8 mouse cellular contexts compared by ENCODE assay signal in genomic region chr15:78914091-78914822, GRCm38 (mm10). TPM values are rescaled to one million over a fixed set of nuclear protein-coding genes. Genes with fewer than 3 reads are reported as not detected.
DNase-seq lines count a peak whose midpoint lies in the region; ATAC-seq and TF ChIP-seq lines count a peak whose summit lies in the region.

No protein-coding gene starts in this region.

- no peak for TF ChIP-seq POLR2A in kidney, adult 2 months (IDR thresholded peaks at IDR 0.05; ENCODE audit: low read depth, low read length)

- H3K4me2 ChIP-seq in hindbrain, embryonic 15.5 days, result peak overlapping the region; percentile 81
- H3K4me2 ChIP-seq in midbrain, embryonic 11.5 days, result peak overlapping the region; percentile 90

- TF ChIP-seq CTCF in kidney, adult 2 months (conservative IDR thresholded peaks at IDR 0.05; ENCODE audit: insufficient read depth, insufficient read length, low read depth, low read length), result no peak
- no peak for TF ChIP-seq CTCF in G1E (IDR thresholded peaks at IDR 0.05; ENCODE audit: low read depth, low read length)

- no peaks in the 10 kb centered on the region for H3K4me1 ChIP-seq in kidney, adult 2 months (ENCODE audit: control insufficient read depth, insufficient read depth, low read length)
- peaks cover 86% of the 10 kb centered on the region for H3K4me1 ChIP-seq in G1E (ENCODE audit: insufficient read depth, low read depth, low read length)
- H3K4me1 ChIP-seq in hindbrain, embryonic 15.5 days (replicated peaks), result peaks cover 42% of the 10 kb centered on the region
- peaks cover 23% of the 10 kb centered on the region for H3K4me1 ChIP-seq in midbrain, embryonic 11.5 days (ENCODE audit: control insufficient read depth, insufficient read depth, low read length)

- no peak overlapping the region for H3K27ac ChIP-seq in kidney, adult 2 months (ENCODE audit: insufficient read depth, low read depth, low read length)
- H3K27ac ChIP-seq in hindbrain, embryonic 15.5 days (replicated peaks), result peak overlapping the region; percentile 97
- peak overlapping the region; percentile 84 for H3K27ac ChIP-seq in midbrain, embryonic 11.5 days (ENCODE audit: low read depth, low read length)

- no peaks in the 10 kb centered on the region for H3K9me3 ChIP-seq in G1E (replicated peaks)
- H3K9me3 ChIP-seq in hindbrain, embryonic 15.5 days, result no peaks in the 10 kb centered on the region
- no peaks in the 10 kb centered on the region for H3K9me3 ChIP-seq in midbrain, embryonic 11.5 days (ENCODE audit: control insufficient read depth, low read length)

- no peaks in the 10 kb centered on the region for H3K36me3 ChIP-seq in kidney, adult 2 months (ENCODE audit: control insufficient read depth, insufficient read depth, low read length)
- H3K36me3 ChIP-seq in G1E (replicated peaks), result peaks cover 86% of the 10 kb centered on the region
- H3K36me3 ChIP-seq in hindbrain, embryonic 15.5 days, result peaks cover 5% of the 10 kb centered on the region; the same call in 1 of the 2 replicates
- peaks cover 4% of the 10 kb centered on the region; the same call in 1 of the 2 replicates for H3K36me3 ChIP-seq in midbrain, embryonic 11.5 days (ENCODE audit: control insufficient read depth, insufficient read depth, low read length)

- no peak for DNase-seq in kidney, adult 2 months
- DNase-seq in kidney, adult 18-20 months, result no peak
- DNase-seq in G1E (ENCODE audit: low spot score), result peak; percentile 27
- DNase-seq in embryo, embryonic 10.5 days (ENCODE audit: low spot score), result peak; percentile 57
- no peak for DNase-seq in midbrain, embryonic 11.5 days (ENCODE audit: low spot score, missing footprints)
- DNase-seq in testis, postnatal 10 days (ENCODE audit: low spot score), result peak; percentile 73
- DNase-seq in adrenal gland, postnatal 4 days (ENCODE audit: low spot score in 2 of 2), result no peak

- peak overlapping the region; percentile 82 for H3K9ac ChIP-seq in hindbrain, embryonic 15.5 days
- peak overlapping the region; percentile 70 for H3K9ac ChIP-seq in midbrain, embryonic 11.5 days (ENCODE audit: low read length)

- H3K27me3 ChIP-seq in kidney, adult 2 months (replicated peaks; ENCODE audit: control insufficient read depth, insufficient read depth, low read length), result no peaks in the 10 kb centered on the region
- no peaks in the 10 kb centered on the region for H3K27me3 ChIP-seq in G1E (ENCODE audit: insufficient read depth, low read length)
- no peaks in the 10 kb centered on the region for H3K27me3 ChIP-seq in hindbrain, embryonic 15.5 days
- H3K27me3 ChIP-seq in midbrain, embryonic 11.5 days (ENCODE audit: control insufficient read depth, insufficient read depth, low read length), result no peaks in the 10 kb centered on the region

- ATAC-seq in G1E (ENCODE audit: extremely low read depth, insufficient number of reproducible peaks, low FRiP score, poor library complexity, severe bottlenecking), result no peak
- peak; percentile 66 for ATAC-seq in hindbrain, embryonic 15.5 days (ENCODE audit: low FRiP score, low read depth)
- ATAC-seq in midbrain, embryonic 11.5 days (ENCODE audit: low FRiP score), result peak; percentile 70

- 3% methylated on average over 87 of the region's 87 CpGs for WGBS in kidney, adult 2 months
- WGBS in hindbrain, embryonic 15.5 days, result 0% methylated on average over 70 of the region's 87 CpGs
- WGBS in midbrain, embryonic 11.5 days, result under 1% methylated on average over 87 of the region's 87 CpGs

- H3K4me3 ChIP-seq in kidney, adult 2 months (ENCODE audit: insufficient read depth, low read depth, low read length), result peak overlapping the region; percentile 29; the same call in 1 of the 2 replicates
- H3K4me3 ChIP-seq in G1E (ENCODE audit: low read depth, low read length), result peak overlapping the region; percentile 98
- H3K4me3 ChIP-seq in hindbrain, embryonic 15.5 days, result peak overlapping the region; percentile 88
- peak overlapping the region; percentile 60 for H3K4me3 ChIP-seq in midbrain, embryonic 11.5 days (ENCODE audit: low read depth, low read length)

RNA-seq across cellular contexts. Expression of gene Pdxp, which starts 0.5 kb away (rescaled TPM):
- polyA plus RNA-seq in kidney, adult 2 months (2012; rRNA removed), result 1.7 and 1.9 TPM in 2 replicates
- 26.6 and 31.4 TPM in 2 replicates for total RNA-seq in G1E (2014; fragmentation: Nextera tagmentation)
- 13.9 and 18.1 TPM in 2 replicates for total RNA-seq in G1E (2017)
- 39.7 and 40.6 TPM in 2 replicates for polyA plus RNA-seq in G1E (2012)
- polyA plus RNA-seq in hindbrain, embryonic 15.5 days (2015; fragmentation: Nextera tagmentation; extraction: Ambion mirVana), result 96.1 and 110 TPM in 2 replicates
- 32.6 and 33.8 TPM in 2 replicates for polyA plus RNA-seq in midbrain, embryonic 11.5 days (2014; fragmentation: Nextera tagmentation; extraction: Ambion mirVana)
- total RNA-seq in adrenal gland, postnatal 4 days (2021), result 1 to 10 TPM; 9.8 to 9.9 TPM

RNA-seq across cellular contexts. Expression of gene Lgals1, which starts 12.3 kb away (rescaled TPM):
- 310 and 318 TPM in 2 replicates for polyA plus RNA-seq in kidney, adult 2 months (2012; rRNA removed)
- 558 and 607 TPM in 2 replicates for total RNA-seq in G1E (2014; fragmentation: Nextera tagmentation)
- 3,673 and 4,536 TPM in 2 replicates for total RNA-seq in G1E (2017)
- 1,469 and 2,086 TPM in 2 replicates for polyA plus RNA-seq in G1E (2012)
- polyA plus RNA-seq in hindbrain, embryonic 15.5 days (2015; fragmentation: Nextera tagmentation; extraction: Ambion mirVana), result 113 and 134 TPM in 2 replicates
- polyA plus RNA-seq in midbrain, embryonic 11.5 days (2014; fragmentation: Nextera tagmentation; extraction: Ambion mirVana), result 360 and 382 TPM in 2 replicates
- total RNA-seq in adrenal gland, postnatal 4 days (2021), result 100 to 1,000 TPM; 382 to 438 TPM

RNA-seq across cellular contexts. Expression of gene Sh3bp1, which starts 14.7 kb away (rescaled TPM):
- 26.2 and 30.0 TPM in 2 replicates for polyA plus RNA-seq in kidney, adult 2 months (2012; rRNA removed)
- total RNA-seq in G1E (2014; fragmentation: Nextera tagmentation) (207 and 231 TPM in 2 replicates), G1E (2017) (32.7 and 34.1 TPM in 2 replicates)
- 1,400 and 1,821 TPM in 2 replicates for polyA plus RNA-seq in G1E (2012)
- 4.2 and 4.5 TPM in 2 replicates for polyA plus RNA-seq in hindbrain, embryonic 15.5 days (2015; fragmentation: Nextera tagmentation; extraction: Ambion mirVana)
- 9.1 and 10.3 TPM in 2 replicates for polyA plus RNA-seq in midbrain, embryonic 11.5 days (2014; fragmentation: Nextera tagmentation; extraction: Ambion mirVana)
- 10 to 100 TPM; 25.3 to 26.0 TPM for total RNA-seq in adrenal gland, postnatal 4 days (2021)

RNA-seq across cellular contexts. Expression of gene Gm49510, which starts 14.8 kb away (rescaled TPM):
- polyA plus RNA-seq in kidney, adult 2 months (2012; rRNA removed), result 0.03 TPM in 1 of 2 replicates, not detected in the other
- total RNA-seq in G1E (2014; fragmentation: Nextera tagmentation), result not detected in 2 replicates
- 1.3 and 1.4 TPM in 2 replicates for total RNA-seq in G1E (2017)
- polyA plus RNA-seq in G1E (2012), result 6.3 and 8.2 TPM in 2 replicates
- polyA plus RNA-seq in hindbrain, embryonic 15.5 days (2015; fragmentation: Nextera tagmentation; extraction: Ambion mirVana), result not detected in 2 replicates
- polyA plus RNA-seq in midbrain, embryonic 11.5 days (2014; fragmentation: Nextera tagmentation; extraction: Ambion mirVana), result 0.11 TPM in 1 of 2 replicates, not detected in the other
- total RNA-seq in adrenal gland, postnatal 4 days (2021), result not detected

RNA-seq across cellular contexts. Expression of gene Nol12, which starts 20.5 kb away (rescaled TPM):
- polyA plus RNA-seq in kidney, adult 2 months (2012; rRNA removed), result 19.3 and 24.1 TPM in 2 replicates
- total RNA-seq in G1E (2014; fragmentation: Nextera tagmentation), result 13.2 and 25.6 TPM in 2 replicates
- 20.1 and 24.2 TPM in 2 replicates for total RNA-seq in G1E (2017)
- polyA plus RNA-seq in G1E (2012), result 15.9 and 16.7 TPM in 2 replicates
- polyA plus RNA-seq in hindbrain, embryonic 15.5 days (2015; fragmentation: Nextera tagmentation; extraction: Ambion mirVana), result 57.3 and 69.1 TPM in 2 replicates
- 58.3 and 62.7 TPM in 2 replicates for polyA plus RNA-seq in midbrain, embryonic 11.5 days (2014; fragmentation: Nextera tagmentation; extraction: Ambion mirVana)
- total RNA-seq in adrenal gland, postnatal 4 days (2021), result 10 to 100 TPM; 40.0 to 47.3 TPM

Comparison
In these comparisons a context has a peak if more than half of its experiments do, and no peak if none do; other contexts are left out.
1. DNase-seq: peak in G1E (single experiment), embryo, embryonic 10.5 days (single experiment) and testis, postnatal 10 days (single experiment); none in kidney, adult 2 months (single experiment), kidney, adult 18-20 months (single experiment), midbrain, embryonic 11.5 days (single experiment) and adrenal gland, postnatal 4 days (0 of 2).
2. H3K4me3 ChIP-seq: peak in every context shown above with its lines; median percentile 98 in G1E; 88 in hindbrain, embryonic 15.5 days; 60 in midbrain, embryonic 11.5 days; 29 in kidney, adult 2 months.
3. RNA of gene Pdxp, which starts 0.5 kb away (polyA plus RNA-seq): 96.1 to 110 TPM in hindbrain, embryonic 15.5 days, 39.7 to 40.6 TPM in G1E and 32.6 to 33.8 TPM in midbrain, embryonic 11.5 days; 1.7 to 1.9 TPM in kidney, adult 2 months; every median in the first group is over 10 times any median in the second.
4. RNA of gene Sh3bp1, which starts 14.7 kb away (polyA plus RNA-seq): 1,400 to 1,821 TPM in G1E; 26.2 to 30.0 TPM in kidney, adult 2 months, 9.1 to 10.3 TPM in midbrain, embryonic 11.5 days and 4.2 to 4.5 TPM in hindbrain, embryonic 15.5 days; every median in the first group is over 10 times any median in the second.